Mouse (Mus musculus) lung, postnatal 0 days (tissue): ENCODE measurements around the gene Pik3c2b. TPM values are rescaled to one million over a fixed set of nuclear protein-coding genes. Genes with fewer than 3 reads are reported as not detected.

Experiments used
- ATAC-seq: fragments of 200-750 bp; cut with Nextera tagmentation; 2 replicates; pipeline ENCODE4 v1.8.0; 2017; ENCODE audit warnings: moderate library complexity
- DNase-seq: peaks from one replicate; pipeline ENCODE4 v3.0.0-alpha.2; 2016; ENCODE audit warnings: low spot score
- H3K27ac ChIP-seq: fragments of 300-500 bp; sonication (generic); 2 replicates; pipeline ENCODE4 v1.5.1; 2014; ENCODE audit warnings: antibody characterized with exemption, mild to moderate bottlenecking, low read length, mixed read lengths
- H3K27me3 ChIP-seq: fragments of 300-500 bp; sonication (generic); replicated peaks from 2 replicates; pipeline ENCODE4 v1.6.1; 2014; ENCODE audit warnings: low read length, mixed read lengths; ENCODE audit not compliant: insufficient read depth
- H3K36me3 ChIP-seq: fragments of 300-500 bp; sonication (generic); 2 replicates; pipeline ENCODE4 v1.6.1; 2014; ENCODE audit warnings: low read length, mixed read lengths; ENCODE audit not compliant: insufficient read depth
- H3K4me1 ChIP-seq: fragments of 300-500 bp; sonication (generic); 2 replicates; pipeline ENCODE4 v1.6.1; 2014; ENCODE audit warnings: antibody characterized with exemption, low read depth, low read length, mixed read lengths; ENCODE audit not compliant: insufficient read depth
- H3K4me2 ChIP-seq: fragments of 300-500 bp; sonication (generic); replicated peaks from 2 replicates; pipeline ENCODE4 v1.6.1; 2014; ENCODE audit warnings: low read depth, mild to moderate bottlenecking, low read length, moderate library complexity, mixed read lengths
- H3K4me3 ChIP-seq: fragments of 300-500 bp; sonication (generic); 2 replicates; pipeline ENCODE4 v1.5.1; 2014; ENCODE audit warnings: low read depth, low read length
- H3K9ac ChIP-seq: fragments of 300-500 bp; sonication (generic); replicated peaks from 2 replicates; pipeline ENCODE4 v1.6.1; 2014; ENCODE audit warnings: low read depth, mild to moderate bottlenecking
- H3K9me3 ChIP-seq: fragments of 300-500 bp; sonication (generic); 2 replicates; pipeline ENCODE4 v1.6.1; 2016; ENCODE audit warnings: low read length, mixed read lengths
- CTCF ChIP-seq: IDR thresholded peaks from 2 replicates; pipeline ENCODE4 v1.5.1; 2016; ENCODE audit warnings: antibody characterized with exemption, mild to moderate bottlenecking
- EP300 ChIP-seq: IDR thresholded peaks from 2 replicates; pipeline ENCODE4 v1.6.1; 2016; ENCODE audit warnings: antibody characterized with exemption, mild to moderate bottlenecking, control low read depth
- WGBS: fragments of 180-500 bp; shearing (Covaris S2); extraction: QIAGEN DNeasy Blood & Tissue Kit; methylation state at CpG from one replicate; pipeline ENCODE4 v1.1.7; 2014; 5-methylcytosine and 5-hydroxymethylcytosine counted together
- polyA plus RNA-seq: library from polyadenylated mRNA; unstranded; fragments of >200 nt; fragmentation: Nextera tagmentation; extraction: Ambion mirVana; gene quantifications from 2 replicates; pipeline ENCODE4 v1.2.1, GENCODE M21; 2015

Gene Pik3c2b
- polyA plus RNA-seq, 1 experiment from 2014 or later = 4.6 TPM

- Histone ChIP-seq H3K9me3 (no peaks in the 10 kb centered on the region), H3K27me3 (no peaks in the 10 kb centered on the region), H3K27ac (no peak overlapping the region), H3K4me1 (peaks cover 9% of the 10 kb centered on the region; the same call in 1 of the 2 replicates), H3K4me2 (peak overlapping the region; percentile 85), H3K36me3 (peaks cover 17% of the 10 kb centered on the region; the same call in 1 of the 2 replicates), H3K4me3 (peak overlapping the region; percentile 24), H3K9ac (no peak overlapping the region)
- 46% methylated on average over 5 of the region's 5 CpGs for WGBS
- DNase-seq (no peak), ATAC-seq (no peak)
- TF ChIP-seq EP300 (no peak), CTCF (no peak)
Measured at GRCm38 (mm10) chr1:133135808-133136207, 90.3 kb downstream of the Pik3c2b start.

GRCm38 (mm10) chr1:133138401-133138800, 92.9 kb downstream of the Pik3c2b start:
- WGBS = 96% methylated on average over 1 of the region's 1 CpGs

GRCm38 (mm10) chr1:133146014-133147009, 100.8 kb downstream of the Pik3c2b start:
- Histone ChIP-seq H3K36me3 (no peaks in the 10 kb centered on the region), H3K9me3 (no peaks in the 10 kb centered on the region), H3K4me3 (no peak overlapping the region), H3K27me3 (no peaks in the 10 kb centered on the region), H3K4me1 (no peaks in the 10 kb centered on the region), H3K9ac (no peak overlapping the region), H3K27ac (no peak overlapping the region), H3K4me2 (no peak overlapping the region)
- peak; percentile 78 for DNase-seq
- WGBS = 57% methylated on average over 22 of the region's 22 CpGs
- TF ChIP-seq CTCF (peak; percentile 92), EP300 (no peak)
- peak; percentile 78 for ATAC-seq

More at GRCm38 (mm10) chr1:133138401-133138800, 92.9 kb downstream of the Pik3c2b start:
- Histone ChIP-seq H3K4me3 (no peak overlapping the region), H3K9me3 (no peaks in the 10 kb centered on the region), H3K36me3 (peaks cover 17% of the 10 kb centered on the region; the same call in 1 of the 2 replicates), H3K27me3 (no peaks in the 10 kb centered on the region), H3K4me1 (peaks cover 9% of the 10 kb centered on the region; the same call in 1 of the 2 replicates), H3K4me2 (no peak overlapping the region), H3K27ac (no peak overlapping the region), H3K9ac (no peak overlapping the region)
- TF ChIP-seq CTCF = no peak
- DNase-seq (no peak), ATAC-seq (no peak)

- no peaks in the 10 kb centered on the region for H3K4me1 ChIP-seq
- DNase-seq (peak; percentile 60), ATAC-seq (peak; percentile 36; the same call in 1 of the 2 replicates)
- H3K4me2 ChIP-seq = no peak overlapping the region
- H3K9ac ChIP-seq = no peak overlapping the region
- H3K36me3 ChIP-seq = no peaks in the 10 kb centered on the region
- no peak for TF ChIP-seq CTCF
- TF ChIP-seq EP300 = no peak
- WGBS = 52% methylated on average over 5 of the region's 5 CpGs
- H3K27ac ChIP-seq = no peak overlapping the region
- no peaks in the 10 kb centered on the region for H3K9me3 ChIP-seq
- H3K4me3 ChIP-seq = no peak overlapping the region
- H3K27me3 ChIP-seq = no peaks in the 10 kb centered on the region
Measured at GRCm38 (mm10) chr1:133147324-133147723, 101.9 kb downstream of the Pik3c2b start.

- Histone ChIP-seq H3K27ac (no peak overlapping the region), H3K27me3 (no peaks in the 10 kb centered on the region), H3K9me3 (no peaks in the 10 kb centered on the region), H3K4me3 (no peak overlapping the region), H3K4me1 (no peaks in the 10 kb centered on the region), H3K9ac (no peak overlapping the region), H3K36me3 (no peaks in the 10 kb centered on the region), H3K4me2 (no peak overlapping the region)
- no peak for DNase-seq
- no peak for TF ChIP-seq EP300
- TF ChIP-seq CTCF = no peak
- ATAC-seq = no peak
- WGBS = 97% methylated on average over 8 of the region's 8 CpGs
Measured at GRCm38 (mm10) chr1:133148122-133148521, 102.7 kb downstream of the Pik3c2b start.

- no peak overlapping the region for H3K9ac ChIP-seq
- no peak overlapping the region for H3K4me3 ChIP-seq
- no peak overlapping the region for H3K4me2 ChIP-seq
- ATAC-seq (no peak), DNase-seq (no peak)
- no peak overlapping the region for H3K27ac ChIP-seq
- WGBS = 97% methylated on average over 2 of the region's 2 CpGs
- no peaks in the 10 kb centered on the region for H3K4me1 ChIP-seq
- no peaks in the 10 kb centered on the region for H3K27me3 ChIP-seq
- no peaks in the 10 kb centered on the region for H3K9me3 ChIP-seq
- H3K36me3 ChIP-seq = no peaks in the 10 kb centered on the region
- TF ChIP-seq EP300 (no peak), CTCF (no peak)
Measured at GRCm38 (mm10) chr1:133150556-133150955, 105.1 kb downstream of the Pik3c2b start.
